Mouse (Mus musculus): ENCODE data around the gene Ntsr2.
A peak's percentile ranks its signal among the peaks of the same experiment; 100 is the strongest.

The Ntsr2 gene

GRCm38 (mm10) chr12:16653332-16654093, at the start of gene Ntsr2:
TSS of gene Ntsr2 (plus strand) at chr12:16653382.
- peak; percentile 29 for DNase-seq (ENCODE audit: low read depth, low spot score)

- no peak for DNase-seq (ENCODE audit: low read depth, low spot score)
These were observed 47.6 kb upstream of the Ntsr2 start for GRCm38 (mm10) chr12:16605624-16606023.

GRCm38 (mm10) chr12:16610936-16611335, 42.2 kb upstream of the Ntsr2 start, which contains the start of gene Lpin1:
TSS of gene Lpin1 (minus strand) at chr12:16610966.
- no peak for DNase-seq (ENCODE audit: low read depth, low spot score)

- DNase-seq (ENCODE audit: low read depth, low spot score), result no peak
These were observed 38.6 kb upstream of the Ntsr2 start for GRCm38 (mm10) chr12:16614556-16614955.

- no peak for DNase-seq (ENCODE audit: low read depth, low spot score)
These were observed 37.4 kb upstream of the Ntsr2 start for GRCm38 (mm10) chr12:16615738-16616137.

GRCm38 (mm10) chr12:16618512-16619274, 34.5 kb upstream of the Ntsr2 start:
- DNase-seq (ENCODE audit: low read depth, low spot score), result no peak

- DNase-seq (ENCODE audit: low read depth, low spot score), result no peak
These were observed 33.7 kb upstream of the Ntsr2 start for GRCm38 (mm10) chr12:16619453-16619852.

- DNase-seq (ENCODE audit: low read depth, low spot score), result no peak
These were observed 33.0 kb upstream of the Ntsr2 start for GRCm38 (mm10) chr12:16620230-16620629.

- no peak for DNase-seq (ENCODE audit: low read depth, low spot score)
These were observed 22.9 kb upstream of the Ntsr2 start for GRCm38 (mm10) chr12:16630152-16630865.

GRCm38 (mm10) chr12:16630866-16631185, 22.4 kb upstream of the Ntsr2 start:
- DNase-seq (ENCODE audit: low read depth, low spot score), result no peak

GRCm38 (mm10) chr12:16631423-16631822, 21.8 kb upstream of the Ntsr2 start:
- no peak for DNase-seq (ENCODE audit: low read depth, low spot score)

GRCm38 (mm10) chr12:16633235-16633634, 19.9 kb upstream of the Ntsr2 start:
- no peak for DNase-seq (ENCODE audit: low read depth, low spot score)

- peak; percentile 36 for DNase-seq (ENCODE audit: low read depth, low spot score)
These were observed 18.9 kb upstream of the Ntsr2 start for GRCm38 (mm10) chr12:16634075-16634813.

GRCm38 (mm10) chr12:16635816-16636215, 17.4 kb upstream of the Ntsr2 start:
- no peak for DNase-seq (ENCODE audit: low read depth, low spot score)

- no peak for DNase-seq (ENCODE audit: low read depth, low spot score)
These were observed 14.0 kb upstream of the Ntsr2 start for GRCm38 (mm10) chr12:16639078-16639771.

- DNase-seq (ENCODE audit: low read depth, low spot score), result no peak
These were observed 13.1 kb upstream of the Ntsr2 start for GRCm38 (mm10) chr12:16640075-16640474.

GRCm38 (mm10) chr12:16642000-16642399, 11.2 kb upstream of the Ntsr2 start:
- no peak for DNase-seq (ENCODE audit: low read depth, low spot score)

GRCm38 (mm10) chr12:16643508-16644345, 9.5 kb upstream of the Ntsr2 start:
- no peak for DNase-seq (ENCODE audit: low read depth, low spot score)

- no peak for DNase-seq (ENCODE audit: low read depth, low spot score)
These were observed 8.5 kb upstream of the Ntsr2 start for GRCm38 (mm10) chr12:16644698-16645097.

- DNase-seq (ENCODE audit: low read depth, low spot score), result no peak
These were observed 6.3 kb upstream of the Ntsr2 start for GRCm38 (mm10) chr12:16646780-16647409.
